In genomic region chr15:78172256-78172898, GRCm38 (mm10) we compare ENCODE assay signal across 8 mouse cellular contexts. TPM values are rescaled to one million over a fixed set of nuclear protein-coding genes. Genes with fewer than 3 reads are reported as not detected.
A peak's percentile ranks its signal among the peaks of the same experiment; 100 is the strongest.
DNase-seq lines count a peak whose midpoint lies in the region; ATAC-seq lines count a peak whose summit lies in the region.

No protein-coding gene starts in this region.

- no peak overlapping the region for H3K27ac ChIP-seq in embryonic facial prominence, embryonic 13.5 days
- no peak overlapping the region for H3K27ac ChIP-seq in liver, embryonic 12.5 days

- peak overlapping the region; percentile 86 for H3K4me2 ChIP-seq in embryonic facial prominence, embryonic 13.5 days
- H3K4me2 ChIP-seq in liver, embryonic 12.5 days, result peak overlapping the region; percentile 98

- H3K27me3 ChIP-seq in embryonic facial prominence, embryonic 13.5 days, result no peaks in the 10 kb centered on the region
- H3K27me3 ChIP-seq in liver, embryonic 12.5 days (replicated peaks), result peaks cover 3% of the 10 kb centered on the region

- peaks cover 4% of the 10 kb centered on the region; the same call in 1 of the 2 replicates for H3K36me3 ChIP-seq in embryonic facial prominence, embryonic 13.5 days
- no peaks in the 10 kb centered on the region for H3K36me3 ChIP-seq in liver, embryonic 12.5 days

- no peaks in the 10 kb centered on the region for H3K9me3 ChIP-seq in embryonic facial prominence, embryonic 13.5 days
- H3K9me3 ChIP-seq in liver, embryonic 12.5 days (replicated peaks), result no peaks in the 10 kb centered on the region

- H3K4me1 ChIP-seq in embryonic facial prominence, embryonic 13.5 days, result peaks cover 20% of the 10 kb centered on the region
- H3K4me1 ChIP-seq in liver, embryonic 12.5 days, result peaks cover 36% of the 10 kb centered on the region

- peak; percentile 43 to 44 for DNase-seq in frontal cortex, postnatal 14 days (ENCODE audit: low spot score in 2 of 2)
- peak; percentile 53 to 60 for DNase-seq in B cell, adult 2 months
- DNase-seq in thymus, postnatal 10 days (ENCODE audit: low spot score in 2 of 2), result peak; percentile 29 to 34
- DNase-seq in lung, postnatal 10 days, result no peak
- no peak for DNase-seq in gastrocnemius, postnatal 10 days

- ATAC-seq in frontal cortex, adult (ENCODE audit: low TSS enrichment), result no peak; the same call in 1 of the 2 replicates
- no peak for ATAC-seq in embryonic facial prominence, embryonic 13.5 days (ENCODE audit: insufficient number of reproducible peaks, insufficient read depth, low FRiP score, low TSS enrichment, low read depth)
- ATAC-seq in liver, embryonic 12.5 days, result no peak

- H3K9ac ChIP-seq in embryonic facial prominence, embryonic 13.5 days, result peak overlapping the region; percentile 46; the same call in 1 of the 2 replicates
- peak overlapping the region; percentile 81; the same call in 1 of the 2 replicates for H3K9ac ChIP-seq in liver, embryonic 12.5 days

- 73% methylated on average over 11 of the region's 11 CpGs for WGBS in embryonic facial prominence, embryonic 13.5 days
- WGBS in liver, embryonic 12.5 days (ENCODE audit: insufficient replicate concordance), result 65% methylated on average over 11 of the region's 11 CpGs

- H3K4me3 ChIP-seq in embryonic facial prominence, embryonic 13.5 days, result 0 out of 2 replicates have a peak overlapping the region, but pooled peaks have one; percentile 75
- H3K4me3 ChIP-seq in liver, embryonic 12.5 days, result peak overlapping the region; percentile 78

RNA-seq across cellular contexts. Expression of gene Ift27, which starts 1.5 kb away (rescaled TPM):
- polyA plus RNA-seq in embryonic facial prominence, embryonic 13.5 days (2015; fragmentation: Nextera tagmentation; extraction: Ambion mirVana), result 83.5 and 94.3 TPM in 2 replicates
- 45.1 and 46.9 TPM in 2 replicates for polyA plus RNA-seq in liver, embryonic 12.5 days (2016; fragmentation: Nextera tagmentation; extraction: Ambion mirVana)
- total RNA-seq in gastrocnemius, postnatal 10 days (2021), result 10 to 100 TPM; 50.9 to 53.5 TPM

RNA-seq across cellular contexts. Expression of gene Pvalb, which starts 33.8 kb away (rescaled TPM):
- polyA plus RNA-seq in embryonic facial prominence, embryonic 13.5 days (2015; fragmentation: Nextera tagmentation; extraction: Ambion mirVana), result not detected in 2 replicates
- polyA plus RNA-seq in liver, embryonic 12.5 days (2016; fragmentation: Nextera tagmentation; extraction: Ambion mirVana), result not detected in 2 replicates
- over 10,000 TPM; 11,172 to 13,407 TPM for total RNA-seq in gastrocnemius, postnatal 10 days (2021)

RNA-seq across cellular contexts. Expression of gene Cacng2, which starts 52.5 kb away (rescaled TPM):
- 0.04 and 0.14 TPM in 2 replicates for polyA plus RNA-seq in embryonic facial prominence, embryonic 13.5 days (2015; fragmentation: Nextera tagmentation; extraction: Ambion mirVana)
- not detected in 2 replicates for polyA plus RNA-seq in liver, embryonic 12.5 days (2016; fragmentation: Nextera tagmentation; extraction: Ambion mirVana)
- under 1 TPM in 1 of 2 experiments, not detected in 1; 0.05 TPM for total RNA-seq in gastrocnemius, postnatal 10 days (2021)

Comparison
In these comparisons a context has a peak if more than half of its experiments do, and no peak if none do; other contexts are left out.
1. DNase-seq: peak in frontal cortex, postnatal 14 days (2 of 2), B cell, adult 2 months (2 of 2) and thymus, postnatal 10 days (2 of 2); none in lung, postnatal 10 days (single experiment) and gastrocnemius, postnatal 10 days (single experiment).